Mouse (Mus musculus): ENCODE results near the gene Mtif3. TPM values are rescaled to one million over a fixed set of nuclear protein-coding genes. Genes with fewer than 3 reads are reported as not detected.
"Not testable (repeated sequence)": the region's sequence is repeated elsewhere in the genome, so short reads cannot be mapped to it uniquely, and the experiment has no call there.

Gene Mtif3
- polyA plus RNA-seq, 1 experiment, result 17.1 TPM

- Histone ChIP-seq H3K4me3 (ENCODE audit: insufficient read depth, poor library complexity, severe bottlenecking) (no peak overlapping the region), H3K79me2 (ENCODE audit: control insufficient read depth, insufficient read depth) (no peaks in the 10 kb centered on the region), H3K36me3 (ENCODE audit: control insufficient read depth, insufficient read depth) (no peaks in the 10 kb centered on the region), H3K79me3 (ENCODE audit: low read depth) (no peaks in the 10 kb centered on the region), H3ac (ENCODE audit: control insufficient read depth, insufficient read length, low read depth) (no peak overlapping the region), H3K27me3 (ENCODE audit: control insufficient read depth, insufficient read depth, insufficient read length) (no peaks in the 10 kb centered on the region)
- TF ChIP-seq MYOD1 (IDR thresholded peaks at IDR 0.05; ENCODE audit: control insufficient read depth, insufficient read length, low read depth) (no peak), MYOG (IDR thresholded peaks at IDR 0.05; ENCODE audit: control insufficient read depth, extremely low read depth, insufficient read length) (no peak), FOSL1 (IDR thresholded peaks at IDR 0.05; ENCODE audit: insufficient read depth, low read length, poor library complexity, severe bottlenecking) (no peak), CTCF (IDR thresholded peaks at IDR 0.05; ENCODE audit: control insufficient read depth, insufficient read depth, insufficient read length) (no peak), MAX (IDR thresholded peaks at IDR 0.05) (no peak), USF1 (IDR thresholded peaks at IDR 0.05; ENCODE audit: low read depth) (no peak), CEBPB (IDR thresholded peaks at IDR 0.05; ENCODE audit: low read depth) (no peak)
Observed at GRCm38 (mm10) chr5:146919874-146920273, 43.7 kb downstream of the Mtif3 start.

GRCm38 (mm10) chr5:146917357-146917756 lies 46.2 kb downstream of the Mtif3 start:
- not testable (repeated sequence) for H3K79me2 ChIP-seq (ENCODE audit: control insufficient read depth, insufficient read depth); H3K79me3 ChIP-seq (ENCODE audit: low read depth); H3K27me3 ChIP-seq (ENCODE audit: control insufficient read depth, insufficient read depth, insufficient read length); H3K36me3 ChIP-seq (ENCODE audit: control insufficient read depth, insufficient read depth); H3K4me3 ChIP-seq (ENCODE audit: insufficient read depth, poor library complexity, severe bottlenecking); H3ac ChIP-seq (ENCODE audit: control insufficient read depth, insufficient read length, low read depth)

GRCm38 (mm10) chr5:146916806-146917205 lies 46.8 kb downstream of the Mtif3 start:
- TF ChIP-seq CEBPB (IDR thresholded peaks at IDR 0.05; ENCODE audit: low read depth), result no peak
- TF ChIP-seq MYOD1 (IDR thresholded peaks at IDR 0.05; ENCODE audit: control insufficient read depth, insufficient read length, low read depth), result no peak
- TF ChIP-seq FOSL1 (IDR thresholded peaks at IDR 0.05; ENCODE audit: insufficient read depth, low read length, poor library complexity, severe bottlenecking), result no peak
- TF ChIP-seq MYOG (IDR thresholded peaks at IDR 0.05; ENCODE audit: control insufficient read depth, extremely low read depth, insufficient read length), result no peak
- TF ChIP-seq USF1 (IDR thresholded peaks at IDR 0.05; ENCODE audit: low read depth), result no peak
- TF ChIP-seq CTCF (IDR thresholded peaks at IDR 0.05; ENCODE audit: control insufficient read depth, insufficient read depth, insufficient read length), result no peak
- TF ChIP-seq MAX (IDR thresholded peaks at IDR 0.05), result no peak
- no peak overlapping the region for H3K4me3 ChIP-seq (ENCODE audit: insufficient read depth, poor library complexity, severe bottlenecking)
- no peaks in the 10 kb centered on the region for H3K79me3 ChIP-seq (ENCODE audit: low read depth)
- H3K79me2 ChIP-seq (ENCODE audit: control insufficient read depth, insufficient read depth), result no peaks in the 10 kb centered on the region
- no peaks in the 10 kb centered on the region for H3K36me3 ChIP-seq (ENCODE audit: control insufficient read depth, insufficient read depth)
- no peaks in the 10 kb centered on the region for H3K27me3 ChIP-seq (ENCODE audit: control insufficient read depth, insufficient read depth, insufficient read length)
- H3ac ChIP-seq (ENCODE audit: control insufficient read depth, insufficient read length, low read depth), result no peak overlapping the region

GRCm38 (mm10) chr5:146916273-146916672 lies 47.3 kb downstream of the Mtif3 start:
- Histone ChIP-seq H3K4me3 (ENCODE audit: insufficient read depth, poor library complexity, severe bottlenecking) (no peak overlapping the region), H3K27me3 (ENCODE audit: control insufficient read depth, insufficient read depth, insufficient read length) (no peaks in the 10 kb centered on the region), H3K79me2 (ENCODE audit: control insufficient read depth, insufficient read depth) (no peaks in the 10 kb centered on the region), H3K79me3 (ENCODE audit: low read depth) (no peaks in the 10 kb centered on the region), H3ac (ENCODE audit: control insufficient read depth, insufficient read length, low read depth) (no peak overlapping the region), H3K36me3 (ENCODE audit: control insufficient read depth, insufficient read depth) (no peaks in the 10 kb centered on the region)
- TF ChIP-seq MYOG (IDR thresholded peaks at IDR 0.05; ENCODE audit: control insufficient read depth, extremely low read depth, insufficient read length) (no peak), CEBPB (IDR thresholded peaks at IDR 0.05; ENCODE audit: low read depth) (no peak), FOSL1 (IDR thresholded peaks at IDR 0.05; ENCODE audit: insufficient read depth, low read length, poor library complexity, severe bottlenecking) (no peak), MYOD1 (IDR thresholded peaks at IDR 0.05; ENCODE audit: control insufficient read depth, insufficient read length, low read depth) (no peak), MAX (IDR thresholded peaks at IDR 0.05) (no peak), USF1 (IDR thresholded peaks at IDR 0.05; ENCODE audit: low read depth) (no peak), CTCF (IDR thresholded peaks at IDR 0.05; ENCODE audit: control insufficient read depth, insufficient read depth, insufficient read length) (no peak)

GRCm38 (mm10) chr5:146914088-146914766 lies 49.4 kb downstream of the Mtif3 start:
- Histone ChIP-seq H3K27me3 (ENCODE audit: control insufficient read depth, insufficient read depth, insufficient read length) (no peaks in the 10 kb centered on the region), H3K79me3 (ENCODE audit: low read depth) (no peaks in the 10 kb centered on the region), H3K36me3 (ENCODE audit: control insufficient read depth, insufficient read depth) (no peaks in the 10 kb centered on the region), H3K79me2 (ENCODE audit: control insufficient read depth, insufficient read depth) (no peaks in the 10 kb centered on the region), H3K4me3 (ENCODE audit: insufficient read depth, poor library complexity, severe bottlenecking) (no peak overlapping the region), H3ac (ENCODE audit: control insufficient read depth, insufficient read length, low read depth) (no peak overlapping the region)
- TF ChIP-seq CTCF (IDR thresholded peaks at IDR 0.05; ENCODE audit: control insufficient read depth, insufficient read depth, insufficient read length), result peak; percentile 73
- no peak for TF ChIP-seq MYOG (IDR thresholded peaks at IDR 0.05; ENCODE audit: control insufficient read depth, extremely low read depth, insufficient read length)

- no peak overlapping the region for H3ac ChIP-seq (ENCODE audit: control insufficient read depth, insufficient read length, low read depth)
- no peaks in the 10 kb centered on the region for H3K27me3 ChIP-seq (ENCODE audit: control insufficient read depth, insufficient read depth, insufficient read length)
- no peak overlapping the region for H3K4me3 ChIP-seq (ENCODE audit: insufficient read depth, poor library complexity, severe bottlenecking)
- H3K79me2 ChIP-seq (ENCODE audit: control insufficient read depth, insufficient read depth), result no peaks in the 10 kb centered on the region
- H3K79me3 ChIP-seq (ENCODE audit: low read depth), result no peaks in the 10 kb centered on the region
- H3K36me3 ChIP-seq (ENCODE audit: control insufficient read depth, insufficient read depth), result no peaks in the 10 kb centered on the region
- no peak for TF ChIP-seq CEBPB (IDR thresholded peaks at IDR 0.05; ENCODE audit: low read depth)
- TF ChIP-seq FOSL1 (IDR thresholded peaks at IDR 0.05; ENCODE audit: insufficient read depth, low read length, poor library complexity, severe bottlenecking), result no peak
- no peak for TF ChIP-seq MYOD1 (IDR thresholded peaks at IDR 0.05; ENCODE audit: control insufficient read depth, insufficient read length, low read depth)
- no peak for TF ChIP-seq MAX (IDR thresholded peaks at IDR 0.05)
- no peak for TF ChIP-seq MYOG (IDR thresholded peaks at IDR 0.05; ENCODE audit: control insufficient read depth, extremely low read depth, insufficient read length)
- no peak for TF ChIP-seq CTCF (IDR thresholded peaks at IDR 0.05; ENCODE audit: control insufficient read depth, insufficient read depth, insufficient read length)
- no peak for TF ChIP-seq USF1 (IDR thresholded peaks at IDR 0.05; ENCODE audit: low read depth)
Observed at GRCm38 (mm10) chr5:146913355-146913754, 50.2 kb downstream of the Mtif3 start.

Data from C2C12 (cell line).